Mouse (Mus musculus) limb, embryonic 14.5 days (tissue): ENCODE measurements around the gene Dck. TPM values are rescaled to one million over a fixed set of nuclear protein-coding genes. Genes with fewer than 3 reads are reported as not detected.

Source experiments
- ATAC-seq: fragments of 200-750 bp; cut with Nextera tagmentation; 2 replicates; pipeline ENCODE4 v1.8.0; 2017; ENCODE audit warnings: low read depth, moderate number of reproducible peaks, moderate TSS enrichment; ENCODE audit not compliant: low FRiP score
- DNase-seq: peaks from one replicate; pipeline ENCODE4 v3.0.0-alpha.2; 2015; ENCODE audit warnings: low spot score
- H3K27ac ChIP-seq: fragments of 300-500 bp; sonication (generic); replicated peaks from 2 replicates; pipeline ENCODE4 v1.5.1; 2014; ENCODE audit warnings: low read depth, mild to moderate bottlenecking, low read length, moderate library complexity, mixed read lengths
- H3K27me3 ChIP-seq: fragments of 300-500 bp; sonication (generic); 2 replicates; pipeline ENCODE4 v1.6.1; 2014; ENCODE audit warnings: low read length, mixed read lengths; ENCODE audit not compliant: control insufficient read depth, insufficient read depth
- H3K36me3 ChIP-seq: fragments of 300-500 bp; sonication (generic); 2 replicates; pipeline ENCODE4 v1.6.1; 2014; ENCODE audit warnings: mild to moderate bottlenecking, low read length, moderate library complexity, mixed read lengths; ENCODE audit not compliant: control insufficient read depth, insufficient read depth
- H3K4me1 ChIP-seq: fragments of 300-500 bp; sonication (generic); 2 replicates; pipeline ENCODE4 v1.6.1; 2014; ENCODE audit warnings: antibody characterized with exemption, low read length, mixed read lengths; ENCODE audit not compliant: control insufficient read depth, insufficient read depth
- H3K4me2 ChIP-seq: fragments of 300-500 bp; sonication (generic); replicated peaks from 2 replicates; pipeline ENCODE4 v1.6.1; 2014; ENCODE audit warnings: low read depth, mild to moderate bottlenecking, low read length, moderate library complexity; ENCODE audit not compliant: severe bottlenecking
- H3K4me3 ChIP-seq: fragments of 300-500 bp; sonication (generic); replicated peaks from 2 replicates; pipeline ENCODE4 v1.5.1; 2014; ENCODE audit warnings: low read length
- H3K9ac ChIP-seq: fragments of 300-500 bp; sonication (generic); 2 replicates; pipeline ENCODE4 v1.6.1; 2014; ENCODE audit warnings: mild to moderate bottlenecking, low read depth, low read length, moderate library complexity; ENCODE audit not compliant: severe bottlenecking
- H3K9me3 ChIP-seq: fragments of 300-500 bp; sonication (generic); 2 replicates; pipeline ENCODE4 v1.6.1; 2016; ENCODE audit warnings: low read length; ENCODE audit not compliant: control insufficient read depth
- POLR2A ChIP-seq: fragments of 200-500 bp; IDR thresholded peaks from 2 replicates; pipeline ENCODE4 v1.8.0; 2012; ENCODE audit warnings: inconsistent platforms, mild to moderate bottlenecking, moderate library complexity, borderline replicate concordance; ENCODE audit not compliant: insufficient read depth, insufficient read length; ENCODE audit errors: extremely low read depth
- WGBS: fragments of 180-500 bp; shearing (Covaris S2); extraction: QIAGEN DNeasy Blood & Tissue Kit; methylation state at CpG from one replicate; pipeline ENCODE4 v1.1.7; 2014; 5-methylcytosine and 5-hydroxymethylcytosine counted together
- polyA plus RNA-seq, 2 experiments: library from polyadenylated mRNA; depleted of rRNA in 1 of 2; stranded (reverse) in 1 of 2; unstranded in 1 of 2; fragments of >200 nt; fragmentation: Nextera tagmentation in 1 of 2; extraction: Ambion mirVana in 1 of 2; gene quantifications; 2 replicates each; pipeline versions ENCODE4 v1.2.1 to v1.2.3; 2012 to 2014

The Dck gene
- polyA plus RNA-seq, 2 experiments: 23.5 to 35.6 TPM

- Histone ChIP-seq H3K36me3 (no peaks in the 10 kb centered on the region), H3K4me1 (no peaks in the 10 kb centered on the region), H3K27me3 (no peaks in the 10 kb centered on the region), H3K9me3 (no peaks in the 10 kb centered on the region), H3K27ac (no peak overlapping the region), H3K4me3 (no peak overlapping the region), H3K9ac (no peak overlapping the region), H3K4me2 (no peak overlapping the region)
- no peak for TF ChIP-seq POLR2A
- DNase-seq (no peak), ATAC-seq (no peak)
- 68% methylated on average over 10 of the region's 10 CpGs for WGBS
These were observed 60.0 kb downstream of the Dck start for GRCm38 (mm10) chr5:88824838-88825237.

DNA sequence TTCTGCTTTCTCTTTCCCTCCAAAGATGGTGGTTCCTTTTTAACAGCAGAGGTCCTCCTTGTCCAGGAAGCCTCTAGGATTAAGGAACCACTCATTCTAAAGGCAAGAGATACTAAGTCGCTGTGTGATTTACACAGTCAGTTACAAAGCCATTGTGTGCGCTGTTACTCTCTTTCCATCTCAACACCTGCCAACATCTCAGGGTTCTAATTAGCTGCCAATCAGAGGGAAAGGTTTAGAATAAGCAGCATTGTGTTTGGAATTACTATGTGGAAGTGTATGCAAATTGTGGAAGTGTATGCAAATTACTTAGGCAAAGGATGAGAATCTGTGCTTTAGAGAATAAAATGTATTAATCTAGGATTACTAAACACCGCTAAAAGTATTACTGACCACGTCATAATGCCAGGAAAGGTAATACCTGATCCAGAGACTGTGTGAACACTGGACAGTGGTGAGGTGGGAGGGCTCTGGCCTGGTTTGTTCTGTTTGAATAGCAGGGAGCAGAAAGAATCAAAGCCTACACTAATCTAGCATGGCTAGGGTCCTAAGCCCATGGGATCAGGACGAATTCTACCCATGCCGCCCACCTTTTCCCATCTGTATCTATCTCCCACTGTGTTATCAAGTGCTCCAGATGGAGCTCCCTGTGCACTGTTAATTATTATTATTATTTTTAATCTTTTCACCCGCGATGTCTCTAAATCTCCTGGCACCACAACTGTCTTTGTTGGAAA lies 65.2 kb downstream of the Dck start:
- H3K27ac ChIP-seq: no peak overlapping the region
- H3K4me2 ChIP-seq: no peak overlapping the region
- 81% methylated on average over 8 of the region's 8 CpGs for WGBS
- DNase-seq (no peak), ATAC-seq (no peak)
- H3K27me3 ChIP-seq: no peaks in the 10 kb centered on the region
- H3K36me3 ChIP-seq: no peaks in the 10 kb centered on the region
- no peak overlapping the region for H3K4me3 ChIP-seq
- no peaks in the 10 kb centered on the region for H3K4me1 ChIP-seq
- H3K9ac ChIP-seq: no peak overlapping the region
- TF ChIP-seq POLR2A: no peak
- H3K9me3 ChIP-seq: no peaks in the 10 kb centered on the region

DNA sequence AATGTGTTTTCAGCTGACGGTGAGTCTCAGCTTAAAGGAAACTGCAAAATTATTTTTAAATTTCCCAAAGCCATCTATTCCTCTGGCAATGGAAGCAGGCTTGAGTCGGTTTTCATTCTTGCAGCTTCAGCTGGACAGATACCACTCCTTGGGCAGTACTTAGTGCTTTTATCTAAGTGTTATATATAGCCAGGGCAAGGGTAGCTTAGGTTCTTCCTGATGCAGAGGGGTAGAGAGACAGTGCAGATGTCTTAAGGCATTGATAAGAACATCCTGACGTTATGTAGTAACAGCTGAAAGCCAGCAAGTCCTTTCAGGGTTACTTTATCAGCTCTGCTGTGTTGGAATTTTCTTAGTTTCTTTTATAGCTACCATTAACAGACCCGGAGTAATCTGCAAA lies 66.1 kb downstream of the Dck start:
- 72% methylated on average over 4 of the region's 4 CpGs for WGBS
- ATAC-seq (no peak), DNase-seq (no peak)
- Histone ChIP-seq H3K9ac (no peak overlapping the region), H3K4me1 (no peaks in the 10 kb centered on the region), H3K36me3 (no peaks in the 10 kb centered on the region), H3K4me2 (no peak overlapping the region), H3K27me3 (no peaks in the 10 kb centered on the region), H3K27ac (no peak overlapping the region), H3K4me3 (no peak overlapping the region), H3K9me3 (no peaks in the 10 kb centered on the region)
- TF ChIP-seq POLR2A: no peak

- no peak for TF ChIP-seq POLR2A
- Histone ChIP-seq H3K27ac (no peak overlapping the region), H3K36me3 (no peaks in the 10 kb centered on the region), H3K9ac (no peak overlapping the region), H3K27me3 (no peaks in the 10 kb centered on the region), H3K9me3 (no peaks in the 10 kb centered on the region), H3K4me1 (no peaks in the 10 kb centered on the region), H3K4me3 (no peak overlapping the region), H3K4me2 (no peak overlapping the region)
- DNase-seq (no peak), ATAC-seq (no peak)
- WGBS: 89% methylated on average over 3 of the region's 3 CpGs
These were observed 67.1 kb downstream of the Dck start for GRCm38 (mm10) chr5:88831935-88832334.

Other genes starting within 250 kb of the Dck start
- gene Jchain, start 237.1 kb upstream of the Dck start, polyA plus RNA-seq (2012; rRNA removed): 0.47 and 0.53 TPM in 2 replicates
- gene Jchain, start 237.1 kb upstream of the Dck start, polyA plus RNA-seq (2014; fragmentation: Nextera tagmentation; extraction: Ambion mirVana): 0.36 TPM in 1 of 2 replicates, not detected in the other
- 24.1 and 43.5 TPM in 2 replicates for gene Utp3, start 210.5 kb upstream of the Dck start, polyA plus RNA-seq (2012; rRNA removed)
- 56.4 and 60.9 TPM in 2 replicates for gene Utp3, start 210.5 kb upstream of the Dck start, polyA plus RNA-seq (2014; fragmentation: Nextera tagmentation; extraction: Ambion mirVana)
- gene Rufy3, start 200.0 kb upstream of the Dck start, polyA plus RNA-seq (2012; rRNA removed): 12.1 and 15.0 TPM in 2 replicates
- 9.6 and 10.4 TPM in 2 replicates for gene Rufy3, start 200.0 kb upstream of the Dck start, polyA plus RNA-seq (2014; fragmentation: Nextera tagmentation; extraction: Ambion mirVana)
- 46.4 and 55.3 TPM in 2 replicates for gene Grsf1, start 88.8 kb upstream of the Dck start, polyA plus RNA-seq (2012; rRNA removed)
- 63.2 and 63.9 TPM in 2 replicates for gene Grsf1, start 88.8 kb upstream of the Dck start, polyA plus RNA-seq (2014; fragmentation: Nextera tagmentation; extraction: Ambion mirVana)
- 11.3 and 11.6 TPM in 2 replicates for gene Mob1b, start 44.1 kb upstream of the Dck start, polyA plus RNA-seq (2012; rRNA removed)
- gene Mob1b, start 44.1 kb upstream of the Dck start, polyA plus RNA-seq (2014; fragmentation: Nextera tagmentation; extraction: Ambion mirVana): 11.6 and 12.9 TPM in 2 replicates
- gene Slc4a4, start 121.8 kb downstream of the Dck start, polyA plus RNA-seq (2012; rRNA removed): 2.6 and 2.7 TPM in 2 replicates
- gene Slc4a4, start 121.8 kb downstream of the Dck start, polyA plus RNA-seq (2014; fragmentation: Nextera tagmentation; extraction: Ambion mirVana): 2.8 and 3.0 TPM in 2 replicates